Mouse (Mus musculus): ENCODE measurements around the gene Eme2. TPM values are rescaled to one million over a fixed set of nuclear protein-coding genes. Genes with fewer than 3 reads are reported as not detected.

The Eme2 gene
- polyA plus RNA-seq, 1 experiment = 14.7 TPM

- H3K4me1 ChIP-seq (ENCODE audit: control insufficient read depth, insufficient read depth, low read length) = peaks cover 3% of the 10 kb centered on the region
- TF ChIP-seq CTCF (IDR thresholded peaks at IDR 0.05; ENCODE audit: borderline replicate concordance, insufficient read depth, low read length) = no peak
- TF ChIP-seq POLR2A (IDR thresholded peaks at IDR 0.05; ENCODE audit: low read depth, low read length) = no peak
- H3K27ac ChIP-seq (ENCODE audit: insufficient read depth, low read length) = no peak overlapping the region
- no peak overlapping the region for H3K4me3 ChIP-seq (ENCODE audit: insufficient read depth, low read length)
Observed at GRCm38 (mm10) chr17:24847386-24847785, 47.5 kb downstream of the Eme2 start.

- H3K4me3 ChIP-seq (ENCODE audit: insufficient read depth, low read length) = no peak overlapping the region
- no peak overlapping the region for H3K27ac ChIP-seq (ENCODE audit: insufficient read depth, low read length)
- TF ChIP-seq CTCF (IDR thresholded peaks at IDR 0.05; ENCODE audit: borderline replicate concordance, insufficient read depth, low read length) = no peak
- no peak for TF ChIP-seq POLR2A (IDR thresholded peaks at IDR 0.05; ENCODE audit: low read depth, low read length)
- peaks cover 3% of the 10 kb centered on the region for H3K4me1 ChIP-seq (ENCODE audit: control insufficient read depth, insufficient read depth, low read length)
Observed at GRCm38 (mm10) chr17:24844525-24844924, 50.4 kb downstream of the Eme2 start.

- no peak overlapping the region for H3K27ac ChIP-seq (ENCODE audit: insufficient read depth, low read length)
- H3K4me3 ChIP-seq (ENCODE audit: insufficient read depth, low read length) = no peak overlapping the region
- H3K4me1 ChIP-seq (ENCODE audit: control insufficient read depth, insufficient read depth, low read length) = no peaks in the 10 kb centered on the region
- TF ChIP-seq POLR2A (IDR thresholded peaks at IDR 0.05; ENCODE audit: low read depth, low read length) (no peak), CTCF (IDR thresholded peaks at IDR 0.05; ENCODE audit: borderline replicate concordance, insufficient read depth, low read length) (no peak)
Observed at GRCm38 (mm10) chr17:24842631-24843030, 52.3 kb downstream of the Eme2 start.

- no peak overlapping the region for H3K4me3 ChIP-seq (ENCODE audit: insufficient read depth, low read length)
- TF ChIP-seq POLR2A (IDR thresholded peaks at IDR 0.05; ENCODE audit: low read depth, low read length) (no peak), CTCF (IDR thresholded peaks at IDR 0.05; ENCODE audit: borderline replicate concordance, insufficient read depth, low read length) (peak; percentile 31; the same call in 1 of the 2 replicates)
- no peaks in the 10 kb centered on the region for H3K4me1 ChIP-seq (ENCODE audit: control insufficient read depth, insufficient read depth, low read length)
- no peak overlapping the region for H3K27ac ChIP-seq (ENCODE audit: insufficient read depth, low read length)
Observed at GRCm38 (mm10) chr17:24841133-24841532, 53.8 kb downstream of the Eme2 start.

- Histone ChIP-seq H3K4me3 (ENCODE audit: insufficient read depth, low read length) (no peak overlapping the region), H3K4me1 (ENCODE audit: control insufficient read depth, insufficient read depth, low read length) (no peaks in the 10 kb centered on the region), H3K27ac (ENCODE audit: insufficient read depth, low read length) (no peak overlapping the region)
- TF ChIP-seq CTCF (IDR thresholded peaks at IDR 0.05; ENCODE audit: borderline replicate concordance, insufficient read depth, low read length) (no peak), POLR2A (IDR thresholded peaks at IDR 0.05; ENCODE audit: low read depth, low read length) (no peak)
Observed at GRCm38 (mm10) chr17:24840341-24840740, 54.5 kb downstream of the Eme2 start.

GRCm38 (mm10) chr17:24839842-24840241 lies 55.0 kb downstream of the Eme2 start, which contains the start of gene Hagh:
Gene Hagh, plus strand, starts transcription at chr17:24840143.
- H3K4me1 ChIP-seq (ENCODE audit: control insufficient read depth, insufficient read depth, low read length) = no peaks in the 10 kb centered on the region
- TF ChIP-seq POLR2A (IDR thresholded peaks at IDR 0.05; ENCODE audit: low read depth, low read length) (no peak), CTCF (IDR thresholded peaks at IDR 0.05; ENCODE audit: borderline replicate concordance, insufficient read depth, low read length) (no peak)
- no peak within 1 kb of the TSS for H3K4me3 ChIP-seq (ENCODE audit: insufficient read depth, low read length)
- no peak within 1 kb of the TSS for H3K27ac ChIP-seq (ENCODE audit: insufficient read depth, low read length)

Other genes starting within 250 kb of the Eme2 start
- 24.2 and 25.9 TPM in 2 replicates for gene Slc9a3r2, start 244.8 kb downstream of the Eme2 start, polyA plus RNA-seq (2011; ENCODE audit: insufficient read length, low read depth, missing spikeins)
- not detected in 2 replicates for gene Npw, start 236.6 kb downstream of the Eme2 start, polyA plus RNA-seq (2011; ENCODE audit: insufficient read length, low read depth, missing spikeins)
- 21.6 and 22.2 TPM in 2 replicates for gene Zfp598, start 225.4 kb downstream of the Eme2 start, polyA plus RNA-seq (2011; ENCODE audit: insufficient read length, low read depth, missing spikeins)
- gene Syngr3, start 205.1 kb downstream of the Eme2 start, polyA plus RNA-seq (2011; ENCODE audit: insufficient read length, low read depth, missing spikeins) = 0.99 and 1.1 TPM in 2 replicates
- 26.8 and 34.7 TPM in 2 replicates for gene Gfer, start 198.9 kb downstream of the Eme2 start, polyA plus RNA-seq (2011; ENCODE audit: insufficient read length, low read depth, missing spikeins)
- 1.2 and 2.4 TPM in 2 replicates for gene Noxo1, start 198.9 kb downstream of the Eme2 start, polyA plus RNA-seq (2011; ENCODE audit: insufficient read length, low read depth, missing spikeins)
- gene Tbl3, start 187.4 kb downstream of the Eme2 start, polyA plus RNA-seq (2011; ENCODE audit: insufficient read length, low read depth, missing spikeins) = 24.8 and 27.5 TPM in 2 replicates
- gene Rnf151, start 177.0 kb downstream of the Eme2 start, polyA plus RNA-seq (2011; ENCODE audit: insufficient read length, low read depth, missing spikeins) = 0.58 TPM in 1 of 2 replicates, not detected in the other
- gene Rps2, start 177.0 kb downstream of the Eme2 start, polyA plus RNA-seq (2011; ENCODE audit: insufficient read length, low read depth, missing spikeins) = 1,298 and 1,393 TPM in 2 replicates
- gene Ndufb10, start 170.6 kb downstream of the Eme2 start, polyA plus RNA-seq (2011; ENCODE audit: insufficient read length, low read depth, missing spikeins) = 96.8 and 100 TPM in 2 replicates
- gene Rpl3l, start 167.3 kb downstream of the Eme2 start, polyA plus RNA-seq (2011; ENCODE audit: insufficient read length, low read depth, missing spikeins) = not detected in 2 replicates
- 80.8 and 110 TPM in 2 replicates for gene Msrb1, start 158.4 kb downstream of the Eme2 start, polyA plus RNA-seq (2011; ENCODE audit: insufficient read length, low read depth, missing spikeins)
- gene Hs3st6, start 142.1 kb downstream of the Eme2 start, polyA plus RNA-seq (2011; ENCODE audit: insufficient read length, low read depth, missing spikeins) = not detected in 2 replicates
- not detected in 2 replicates for gene Meiob, start 90.8 kb downstream of the Eme2 start, polyA plus RNA-seq (2011; ENCODE audit: insufficient read length, low read depth, missing spikeins)
- gene Hagh, start 54.9 kb downstream of the Eme2 start, polyA plus RNA-seq (2011; ENCODE audit: insufficient read length, low read depth, missing spikeins) = 14.3 and 18.9 TPM in 2 replicates
- gene Fahd1, start 44.7 kb downstream of the Eme2 start, polyA plus RNA-seq (2011; ENCODE audit: insufficient read length, low read depth, missing spikeins) = 9.3 and 11.5 TPM in 2 replicates
- not detected in 2 replicates for gene Igfals, start 29.1 kb downstream of the Eme2 start, polyA plus RNA-seq (2011; ENCODE audit: insufficient read length, low read depth, missing spikeins)
- 22.2 and 25.6 TPM in 2 replicates for gene Nubp2, start 8.7 kb downstream of the Eme2 start, polyA plus RNA-seq (2011; ENCODE audit: insufficient read length, low read depth, missing spikeins)
- gene Spsb3, start 8.4 kb downstream of the Eme2 start, polyA plus RNA-seq (2011; ENCODE audit: insufficient read length, low read depth, missing spikeins) = 15.5 and 17.4 TPM in 2 replicates
- gene Mrps34, start within 50 bp of the Eme2 start, polyA plus RNA-seq (2011; ENCODE audit: insufficient read length, low read depth, missing spikeins) = 25.5 and 28.7 TPM in 2 replicates
- gene Nme3, start 1.4 kb upstream of the Eme2 start, polyA plus RNA-seq (2011; ENCODE audit: insufficient read length, low read depth, missing spikeins) = 2.7 and 4.7 TPM in 2 replicates
- gene Mapk8ip3, start 41.9 kb upstream of the Eme2 start, polyA plus RNA-seq (2011; ENCODE audit: insufficient read length, low read depth, missing spikeins) = 61.9 and 72.0 TPM in 2 replicates
- 90.5 and 109 TPM in 2 replicates for gene Jpt2, start 65.6 kb upstream of the Eme2 start, polyA plus RNA-seq (2011; ENCODE audit: insufficient read length, low read depth, missing spikeins)
- 14.3 and 14.5 TPM in 2 replicates for gene Cramp1l, start 120.7 kb upstream of the Eme2 start, polyA plus RNA-seq (2011; ENCODE audit: insufficient read length, low read depth, missing spikeins)
- gene Ift140, start 121.0 kb upstream of the Eme2 start, polyA plus RNA-seq (2011; ENCODE audit: insufficient read length, low read depth, missing spikeins) = 13.1 and 17.8 TPM in 2 replicates
- 0.63 and 1.0 TPM in 2 replicates for gene Tmem204, start 188.5 kb upstream of the Eme2 start, polyA plus RNA-seq (2011; ENCODE audit: insufficient read length, low read depth, missing spikeins)
- 9.5 and 18.7 TPM in 2 replicates for gene Telo2, start 220.9 kb upstream of the Eme2 start, polyA plus RNA-seq (2011; ENCODE audit: insufficient read length, low read depth, missing spikeins)
- not detected in 2 replicates for gene Ptx4, start 225.7 kb upstream of the Eme2 start, polyA plus RNA-seq (2011; ENCODE audit: insufficient read length, low read depth, missing spikeins)
- 35.8 and 36.2 TPM in 2 replicates for gene Clcn7, start 238.3 kb upstream of the Eme2 start, polyA plus RNA-seq (2011; ENCODE audit: insufficient read length, low read depth, missing spikeins)